Mouse (Mus musculus) NIH3T3 (cell line): Measurements from ENCODE around the gene Paqr3.

Experiments
- DNase-seq: peaks from one replicate; pipeline ENCODE4 v3.0.0-alpha.2; 2012; ENCODE audit warnings: low read depth

Gene Paqr3

GRCm38 (mm10) chr5:97111207-97111910, at the start of gene Paqr3:
TSS of gene Paqr3 (minus strand) at chr5:97111596.
- DNase-seq, result peak; percentile 94

- peak; percentile 9 for DNase-seq
Observed at GRCm38 (mm10) chr5:97154688-97155087, 43.3 kb upstream of the Paqr3 start.

DNA sequence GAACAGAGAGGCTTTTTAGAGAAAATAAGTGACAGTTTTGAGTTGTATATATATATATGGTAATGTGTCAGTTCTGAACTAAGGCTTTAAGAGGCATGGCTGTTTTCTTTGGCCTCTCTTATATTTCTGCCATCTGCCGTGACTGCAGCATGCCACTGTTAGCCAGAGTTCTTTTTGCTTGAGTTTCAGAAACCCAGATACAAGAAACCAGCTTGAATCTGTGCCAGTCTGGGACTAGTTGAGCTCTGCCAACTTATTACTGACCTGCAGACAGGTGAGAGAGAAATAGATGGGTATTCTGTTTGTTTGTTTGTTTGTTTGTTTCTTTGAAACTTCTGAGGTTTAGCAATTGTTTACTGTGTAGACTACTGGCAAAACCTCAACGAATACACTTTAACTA, 23.9 kb upstream of the Paqr3 start:
- no peak for DNase-seq

DNA sequence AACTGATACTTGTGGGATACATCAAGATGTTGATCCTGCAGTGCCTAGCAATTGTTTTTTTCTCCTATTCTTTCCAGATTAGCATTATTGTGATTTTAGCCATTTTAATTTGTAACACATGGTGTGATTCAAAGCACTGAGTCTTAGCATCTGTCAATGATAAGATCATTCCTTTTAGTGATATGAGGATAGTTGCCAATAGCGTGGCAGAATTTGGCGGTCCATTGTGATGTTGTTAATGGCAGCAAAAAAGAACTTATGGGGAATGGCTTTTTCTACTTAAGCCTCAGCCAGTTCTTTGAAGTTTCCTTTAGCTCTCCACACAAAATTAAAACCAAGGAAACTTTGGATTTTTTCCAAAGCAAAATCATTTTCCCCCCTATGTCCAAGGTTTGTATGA, 18.2 kb upstream of the Paqr3 start:
- no peak for DNase-seq

- DNase-seq, result peak; percentile 78
Observed at GRCm38 (mm10) chr5:97128242-97129226, 17.1 kb upstream of the Paqr3 start.

GRCm38 (mm10) chr5:97127284-97127683, 15.9 kb upstream of the Paqr3 start:
- no peak for DNase-seq

GRCm38 (mm10) chr5:97126005-97126404, 14.6 kb upstream of the Paqr3 start:
- DNase-seq, result peak; percentile 68

- peak; percentile 70 for DNase-seq
Observed at GRCm38 (mm10) chr5:97125459-97125970, 14.1 kb upstream of the Paqr3 start.

DNA sequence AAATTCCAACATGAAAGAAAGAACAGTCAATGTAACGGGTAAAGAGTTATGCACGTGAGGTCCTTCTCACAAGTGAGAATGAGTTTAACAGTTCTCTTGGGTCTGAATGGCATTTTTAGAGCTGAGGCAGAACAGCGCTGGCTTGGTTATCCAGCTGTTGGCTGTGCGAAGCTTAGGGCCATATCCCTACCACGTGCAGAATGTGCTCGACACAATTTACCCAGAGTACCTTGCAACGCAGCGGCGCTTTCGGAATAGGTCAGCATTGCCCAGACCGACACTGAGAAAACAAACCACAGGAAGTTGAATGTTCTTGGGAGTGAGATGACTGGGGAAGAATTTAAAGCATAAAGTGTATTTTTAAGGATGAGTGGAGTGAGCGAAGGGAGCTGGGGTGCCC, 13.6 kb upstream of the Paqr3 start:
- no peak for DNase-seq

GRCm38 (mm10) chr5:97110697-97111096, 699 bp downstream of the Paqr3 start:
- DNase-seq, result no peak

DNA sequence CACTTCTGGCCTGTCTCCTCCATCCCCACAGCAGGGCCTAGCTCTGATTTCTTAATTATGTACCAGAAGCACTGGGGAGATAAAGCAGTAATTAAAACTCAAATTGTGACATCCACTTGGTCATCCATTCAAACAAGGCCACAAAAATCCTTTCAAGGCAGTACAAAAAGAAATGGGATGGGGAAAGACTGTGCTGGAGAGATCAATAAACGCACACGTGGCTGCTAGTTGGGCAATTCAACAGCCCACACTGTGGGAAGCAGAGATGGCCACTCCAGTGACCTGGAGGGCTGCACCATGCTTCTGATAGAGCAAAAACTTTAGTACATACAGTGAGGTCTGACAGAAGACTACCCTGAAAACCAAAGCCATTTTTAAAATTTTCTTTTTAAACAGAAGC, 1.3 kb downstream of the Paqr3 start:
- DNase-seq, result no peak

GRCm38 (mm10) chr5:97108333-97108732, 3.1 kb downstream of the Paqr3 start:
- peak; percentile 21 for DNase-seq

- DNase-seq, result no peak
Observed at GRCm38 (mm10) chr5:97099954-97100353, 11.4 kb downstream of the Paqr3 start.

DNA sequence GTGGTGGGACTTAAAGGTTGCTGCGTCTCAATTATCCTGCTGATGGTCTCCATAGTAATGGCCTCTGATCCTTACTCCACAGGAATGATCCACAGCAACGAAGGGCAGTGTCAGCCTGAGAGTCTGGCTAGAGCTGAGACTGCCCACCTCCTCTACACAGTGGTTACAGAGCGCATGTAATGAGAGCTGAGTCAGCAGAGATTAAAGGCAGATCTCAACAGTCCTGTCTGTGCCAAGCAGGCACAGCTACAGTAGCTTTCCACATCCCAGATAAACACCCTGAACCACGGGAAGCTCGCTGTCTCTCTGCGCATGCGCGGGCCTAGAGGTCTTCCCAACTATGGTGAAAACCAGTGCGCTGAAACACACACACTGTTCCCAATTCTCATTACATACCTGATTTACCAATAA, 13.8 kb downstream of the Paqr3 start:
- no peak for DNase-seq

- DNase-seq, result no peak
Observed at GRCm38 (mm10) chr5:97095335-97095734, 16.1 kb downstream of the Paqr3 start.

DNA sequence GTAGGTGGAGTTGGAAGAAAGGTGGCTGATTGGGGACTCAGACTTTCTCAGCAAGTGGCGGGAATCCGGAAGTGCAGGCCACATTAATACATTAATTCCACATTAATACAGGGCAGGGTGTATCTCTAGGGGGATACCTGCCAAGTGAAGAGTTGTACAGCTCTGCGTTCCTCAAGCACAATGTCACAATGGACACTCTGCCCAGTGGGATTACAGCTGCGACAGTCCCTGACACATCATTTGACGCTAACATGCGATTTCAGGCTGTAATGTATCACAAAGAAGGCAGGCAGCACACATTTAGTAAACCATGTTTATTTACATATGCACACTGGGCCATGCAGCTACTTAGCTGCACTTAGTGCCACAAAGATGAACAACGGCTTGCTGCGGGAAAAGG, 18.4 kb downstream of the Paqr3 start:
- DNase-seq, result no peak

- no peak for DNase-seq
Observed at GRCm38 (mm10) chr5:97090034-97090784, 21.2 kb downstream of the Paqr3 start.

GRCm38 (mm10) chr5:97089426-97089825, 22.0 kb downstream of the Paqr3 start:
- no peak for DNase-seq

- DNase-seq, result no peak
Observed at GRCm38 (mm10) chr5:97088231-97088630, 23.2 kb downstream of the Paqr3 start.

- no peak for DNase-seq
Observed at GRCm38 (mm10) chr5:97087746-97088145, 23.6 kb downstream of the Paqr3 start.

- no peak for DNase-seq
Observed at GRCm38 (mm10) chr5:97087030-97087630, 24.3 kb downstream of the Paqr3 start.

DNA sequence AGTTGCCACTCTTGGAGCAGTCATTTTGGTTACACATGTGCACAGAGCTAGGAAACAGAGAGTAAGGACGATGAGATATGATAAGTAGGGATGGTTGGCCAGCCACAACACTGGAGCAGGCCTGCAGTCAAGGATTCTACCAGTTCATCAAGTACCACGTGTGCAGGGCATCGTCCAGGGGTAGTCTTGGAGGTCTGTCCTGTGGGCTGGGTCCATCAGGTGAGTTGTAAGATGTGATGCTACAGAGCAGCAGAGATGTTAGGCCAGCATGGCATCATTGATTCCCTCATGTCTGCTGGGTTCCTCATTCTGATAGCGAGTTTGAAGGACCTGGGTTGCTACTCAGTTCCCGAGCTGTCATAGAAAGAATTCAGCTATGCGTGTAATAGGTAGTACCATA, 26.3 kb downstream of the Paqr3 start:
- no peak for DNase-seq
